Mouse (Mus musculus): ENCODE measurements around the gene Olfr1113. TPM values are rescaled to one million over a fixed set of nuclear protein-coding genes. Genes with fewer than 3 reads are reported as not detected.

Gene Olfr1113
- polyA plus RNA-seq (2015; fragmentation: Nextera tagmentation; extraction: Ambion mirVana): not detected in 2 replicates

DNA sequence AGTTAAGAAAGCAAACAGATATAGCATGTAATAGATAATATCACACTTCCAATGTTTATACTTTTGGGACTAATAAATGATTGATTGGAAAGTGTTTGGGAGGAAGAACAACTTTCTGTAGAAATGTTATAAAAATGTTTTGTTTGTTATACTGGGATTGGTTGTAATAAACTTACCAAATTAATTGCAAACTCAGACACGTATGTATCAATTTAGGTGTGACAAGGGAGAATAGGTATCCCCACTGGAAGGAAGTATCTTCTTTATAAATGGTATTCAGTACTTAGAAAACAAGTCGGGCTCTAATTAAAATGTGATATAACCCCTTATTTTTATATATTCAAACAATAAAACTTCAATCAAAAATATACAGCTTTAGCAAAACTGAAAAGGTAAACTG is at the start of gene Olfr1113:
Gene Olfr1113, plus strand, starts transcription at position 301 of the 400 bp plus-strand sequence.

GRCm38 (mm10) chr2:87187498-87187897 is 21.3 kb upstream of the Olfr1113 start, which contains the start of gene Olfr1112:
Gene Olfr1112 (plus strand): TSS chr2:87187798.

DNA sequence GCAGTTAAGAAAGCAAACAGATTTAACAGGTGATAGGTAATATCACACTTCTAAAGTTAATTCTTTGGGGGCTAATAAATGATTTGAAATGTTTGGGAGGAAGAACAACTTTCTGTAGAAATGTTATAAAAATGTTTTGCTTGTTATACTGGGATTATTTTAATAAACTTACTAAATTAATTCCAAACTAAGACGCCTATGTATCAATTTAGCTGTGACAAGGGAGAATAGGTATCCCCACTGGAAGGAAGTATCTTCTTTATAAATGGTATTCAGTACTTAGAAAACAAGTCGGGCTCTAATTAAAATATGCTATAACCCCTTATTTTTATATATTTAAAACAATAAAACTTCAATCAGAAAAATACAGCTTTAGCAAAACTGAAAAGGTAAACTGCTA is 38.9 kb downstream of the Olfr1113 start, which contains the start of gene Olfr1115:
Gene Olfr1115, plus strand, starts transcription at position 301 of the 400 bp plus-strand sequence.

Small RNA genes lying within 50 kb of the gene (microRNA-seq; reads per million reads assigned to microRNA genes)
- not detected for gene Gm27438

Other genes starting within 250 kb of the Olfr1113 start
- gene Olfr1099, start 248.3 kb upstream of the Olfr1113 start, polyA plus RNA-seq (2015; fragmentation: Nextera tagmentation; extraction: Ambion mirVana): not detected in 2 replicates
- gene Olfr1100, start 229.0 kb upstream of the Olfr1113 start, polyA plus RNA-seq (2015; fragmentation: Nextera tagmentation; extraction: Ambion mirVana): not detected in 2 replicates
- gene Olfr1101, start 217.7 kb upstream of the Olfr1113 start, polyA plus RNA-seq (2015; fragmentation: Nextera tagmentation; extraction: Ambion mirVana): not detected in 2 replicates
- gene Olfr1102, start 210.6 kb upstream of the Olfr1113 start, polyA plus RNA-seq (2015; fragmentation: Nextera tagmentation; extraction: Ambion mirVana): not detected in 2 replicates
- gene Olfr1104, start 181.9 kb upstream of the Olfr1113 start, polyA plus RNA-seq (2015; fragmentation: Nextera tagmentation; extraction: Ambion mirVana): not detected in 2 replicates
- gene Olfr1105, start 172.4 kb upstream of the Olfr1113 start, polyA plus RNA-seq (2015; fragmentation: Nextera tagmentation; extraction: Ambion mirVana): not detected in 2 replicates
- not detected in 2 replicates for gene Olfr1106, start 156.7 kb upstream of the Olfr1113 start, polyA plus RNA-seq (2015; fragmentation: Nextera tagmentation; extraction: Ambion mirVana)
- gene Olfr1107, start 133.2 kb upstream of the Olfr1113 start, polyA plus RNA-seq (2015; fragmentation: Nextera tagmentation; extraction: Ambion mirVana): not detected in 2 replicates
- gene Olfr1109, start 113.0 kb upstream of the Olfr1113 start, polyA plus RNA-seq (2015; fragmentation: Nextera tagmentation; extraction: Ambion mirVana): not detected in 2 replicates
- gene Olfr259, start 94.4 kb upstream of the Olfr1113 start, polyA plus RNA-seq (2015; fragmentation: Nextera tagmentation; extraction: Ambion mirVana): not detected in 2 replicates
- not detected in 2 replicates for gene Olfr1110, start 68.7 kb upstream of the Olfr1113 start, polyA plus RNA-seq (2015; fragmentation: Nextera tagmentation; extraction: Ambion mirVana)
- not detected in 2 replicates for gene Olfr1111, start 56.3 kb upstream of the Olfr1113 start, polyA plus RNA-seq (2015; fragmentation: Nextera tagmentation; extraction: Ambion mirVana)
- not detected in 2 replicates for gene Olfr1112, start 21.2 kb upstream of the Olfr1113 start, polyA plus RNA-seq (2015; fragmentation: Nextera tagmentation; extraction: Ambion mirVana)
- not detected in 2 replicates for gene Olfr1115, start 39.0 kb downstream of the Olfr1113 start, polyA plus RNA-seq (2015; fragmentation: Nextera tagmentation; extraction: Ambion mirVana)
- not detected in 2 replicates for gene Olfr1116, start 58.6 kb downstream of the Olfr1113 start, polyA plus RNA-seq (2015; fragmentation: Nextera tagmentation; extraction: Ambion mirVana)
- gene Olfr1118, start 98.6 kb downstream of the Olfr1113 start, polyA plus RNA-seq (2015; fragmentation: Nextera tagmentation; extraction: Ambion mirVana): not detected in 2 replicates
- not detected in 2 replicates for gene Olfr1120, start 145.8 kb downstream of the Olfr1113 start, polyA plus RNA-seq (2015; fragmentation: Nextera tagmentation; extraction: Ambion mirVana)
- gene Olfr1121, start 160.9 kb downstream of the Olfr1113 start, polyA plus RNA-seq (2015; fragmentation: Nextera tagmentation; extraction: Ambion mirVana): not detected in 2 replicates
- not detected in 2 replicates for gene Olfr1122, start 176.9 kb downstream of the Olfr1113 start, polyA plus RNA-seq (2015; fragmentation: Nextera tagmentation; extraction: Ambion mirVana)
- gene Olfr1123, start 207.7 kb downstream of the Olfr1113 start, polyA plus RNA-seq (2015; fragmentation: Nextera tagmentation; extraction: Ambion mirVana): not detected in 2 replicates
- 0.05 TPM in 1 of 2 replicates, not detected in the other for gene Olfr1124, start 221.3 kb downstream of the Olfr1113 start, polyA plus RNA-seq (2015; fragmentation: Nextera tagmentation; extraction: Ambion mirVana)
- not detected in 2 replicates for gene Olfr1126, start 245.0 kb downstream of the Olfr1113 start, polyA plus RNA-seq (2015; fragmentation: Nextera tagmentation; extraction: Ambion mirVana)

Data from urinary bladder, postnatal 0 days (tissue).